Mouse (Mus musculus) spleen, adult 2 months (tissue): Measurements from ENCODE around the gene Nek8.

ENCODE experiments used
- CTCF ChIP-seq: fragments of 200-500 bp; IDR thresholded peaks from 2 replicates; pipeline ENCODE4 v1.5.1; 2011; ENCODE audit warnings: mild to moderate bottlenecking, inconsistent platforms; ENCODE audit not compliant: insufficient read depth, insufficient read length, insufficient replicate concordance; ENCODE audit errors: extremely low read depth
- POLR2A ChIP-seq: fragments of 200-500 bp; IDR thresholded peaks from 2 replicates; pipeline ENCODE4 v1.6.1; 2011; ENCODE audit warnings: low read depth, low read length, inconsistent platforms

- TF ChIP-seq CTCF, result peak; percentile 94; the same call in 1 of the 2 replicates
- TF ChIP-seq POLR2A, result no peak
These were observed 17.4 kb downstream of the Nek8 start for GRCm38 (mm10) chr11:78159096-78159495.
